Mouse (Mus musculus) liver, postnatal 0 days (tissue): ENCODE measurements around the gene Rcan1.

Source experiments
- CTCF ChIP-seq: sonication (generic); IDR thresholded peaks from 2 replicates; pipeline ENCODE4 v1.5.1; 2016; ENCODE audit warnings: antibody characterized with exemption, low read depth
- EP300 ChIP-seq: IDR thresholded peaks from 2 replicates; pipeline ENCODE4 v1.6.1; 2016; ENCODE audit warnings: antibody characterized with exemption, low read depth, mild to moderate bottlenecking

DNA sequence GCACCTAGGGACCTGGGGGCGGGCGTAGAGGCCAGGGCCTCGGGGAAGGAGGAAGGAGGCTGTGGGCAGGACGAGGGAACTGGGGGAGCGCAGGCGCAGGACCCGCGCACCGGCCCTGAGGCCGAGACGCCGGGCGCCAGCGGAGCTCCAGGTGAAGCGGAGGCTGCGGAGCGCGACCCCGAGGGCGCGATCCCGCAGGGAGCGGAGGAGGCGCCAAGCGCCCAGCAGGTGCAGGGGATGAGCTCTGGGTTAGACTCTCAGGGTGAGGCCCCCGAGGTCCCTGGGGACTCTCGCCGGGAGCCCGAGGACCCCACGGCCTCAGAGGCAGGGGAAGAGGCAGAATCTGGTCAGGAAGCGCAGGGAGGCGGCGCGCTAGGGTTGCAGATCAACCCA, 27.9 kb upstream of the Rcan1 start:
- no peak for TF ChIP-seq EP300
- no peak for TF ChIP-seq CTCF
